Mouse (Mus musculus): ENCODE measurements at regions not wholly inside any gene's neighbourhood (a gene's known extent, or its start where the extent isn't known, plus 50 kb on each side); places are given as distances from the start of the nearest gene placed in this dataset.
A peak's percentile ranks its signal among the peaks of the same experiment; 100 is the strongest.

DNA sequence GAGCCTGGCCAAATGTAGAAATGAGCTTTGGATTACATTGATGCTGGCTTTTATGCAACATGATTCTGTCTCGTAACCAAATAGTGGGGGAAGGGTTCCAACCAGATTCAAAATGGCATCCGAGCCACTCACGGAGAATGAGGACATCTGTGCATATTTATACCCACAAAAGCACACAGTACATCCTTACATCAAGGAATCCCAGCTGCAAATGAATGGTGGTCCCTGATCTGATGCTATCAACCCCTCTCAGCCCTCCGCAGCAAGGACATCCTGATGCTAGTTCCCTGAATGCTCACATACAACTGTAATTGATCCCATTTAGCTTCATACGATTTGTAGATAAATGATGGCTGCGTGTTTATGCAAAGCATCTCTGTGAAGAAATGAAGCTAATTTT, 215.9 kb downstream of the Samd5 start:
- no peak for DNase-seq

DNA sequence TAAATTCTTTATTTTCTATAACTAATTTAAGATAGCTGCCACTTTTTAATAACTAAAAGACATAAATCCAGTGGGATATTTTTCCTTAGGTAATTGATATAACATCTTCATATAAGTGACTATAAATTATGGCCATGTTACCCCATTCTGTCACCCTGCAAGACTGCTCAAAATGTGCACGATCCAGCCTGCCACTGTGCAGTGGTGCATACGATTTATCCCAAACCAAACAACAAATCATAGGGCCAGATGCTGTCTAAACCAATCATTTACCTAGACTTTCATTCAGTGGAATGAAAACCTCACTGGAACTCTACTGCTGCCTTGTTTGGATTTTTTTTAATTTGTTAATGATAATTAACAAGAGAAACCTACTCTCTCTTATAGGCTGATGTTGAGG, 216.5 kb downstream of the Samd5 start:
- DNase-seq: no peak

DNA sequence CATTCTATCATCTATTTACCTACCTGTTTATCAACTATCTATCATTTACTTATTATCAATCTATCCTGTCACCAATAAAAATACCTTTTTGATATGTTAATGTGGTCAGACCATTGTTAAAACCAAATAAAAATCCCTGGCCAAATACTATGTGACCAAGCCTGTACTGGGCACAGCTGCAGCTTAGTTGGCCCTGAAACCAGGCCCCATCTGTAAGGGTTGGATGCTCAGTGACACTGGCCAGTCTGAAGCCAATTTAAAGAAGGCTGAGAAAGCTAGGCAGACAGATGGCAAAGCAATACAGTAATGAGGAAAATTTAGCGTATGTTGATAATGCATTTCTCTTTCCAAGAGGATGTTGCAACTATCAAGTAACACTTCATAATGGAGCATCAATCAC, 217.8 kb downstream of the Samd5 start:
- DNase-seq: no peak

DNA sequence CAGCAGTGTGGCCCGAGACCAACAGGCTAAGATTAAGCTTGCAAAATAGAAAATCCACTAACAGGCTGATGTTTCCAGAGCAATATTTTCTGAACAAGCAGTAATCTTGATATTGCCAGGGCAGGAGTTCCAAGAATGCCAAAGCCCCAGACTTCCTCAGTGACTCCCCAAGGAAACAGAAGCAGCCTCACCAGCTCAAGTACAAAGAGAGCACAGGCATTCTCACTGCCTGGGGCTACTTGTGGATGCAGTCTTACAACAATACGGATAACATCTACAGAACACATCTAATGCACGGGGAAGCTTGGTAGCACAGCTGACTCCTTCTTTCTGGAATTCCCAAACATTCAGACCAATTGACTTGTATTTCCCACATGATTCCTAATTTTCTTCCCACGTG, 235.9 kb downstream of the Samd5 start:
- DNase-seq: no peak

DNA sequence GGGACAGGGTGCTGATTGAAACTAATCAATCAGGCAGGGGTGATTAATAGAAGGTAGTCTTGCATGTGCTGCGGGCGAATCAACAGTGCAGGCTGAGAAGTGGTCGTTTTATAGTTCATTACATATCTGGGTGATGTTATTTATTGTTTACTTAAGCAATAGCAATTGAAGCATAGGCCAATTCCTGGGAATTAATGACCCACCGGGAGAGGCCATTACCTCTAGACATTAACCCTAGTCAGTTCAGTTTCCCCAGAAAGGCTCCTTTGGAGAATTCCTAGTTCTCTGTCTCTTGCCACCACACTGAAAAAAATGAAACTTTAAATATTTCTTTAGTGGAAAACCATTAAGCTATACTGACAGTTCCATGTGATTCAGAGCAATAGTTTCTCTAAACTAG, 236.6 kb downstream of the Samd5 start:
- DNase-seq: no peak

DNA sequence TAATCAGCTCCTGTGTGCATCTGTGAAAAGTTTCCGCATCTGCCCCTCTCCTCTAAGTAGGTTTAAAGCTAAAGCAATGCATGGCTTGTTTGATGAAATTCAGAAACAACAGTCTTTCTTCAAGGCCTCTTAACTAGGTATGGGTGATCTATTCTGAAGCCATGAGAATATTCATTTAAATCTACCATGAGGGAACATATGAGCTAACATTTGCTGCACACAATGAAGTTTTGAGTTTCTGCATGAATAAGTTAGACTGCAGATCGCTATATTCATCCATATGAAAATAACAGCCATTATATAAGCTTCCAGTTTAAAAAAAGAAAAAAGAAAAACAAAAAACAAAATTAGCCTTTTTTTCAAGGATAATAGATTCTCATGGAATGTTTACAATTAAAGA, 245.9 kb downstream of the Samd5 start:
- DNase-seq: no peak

DNA sequence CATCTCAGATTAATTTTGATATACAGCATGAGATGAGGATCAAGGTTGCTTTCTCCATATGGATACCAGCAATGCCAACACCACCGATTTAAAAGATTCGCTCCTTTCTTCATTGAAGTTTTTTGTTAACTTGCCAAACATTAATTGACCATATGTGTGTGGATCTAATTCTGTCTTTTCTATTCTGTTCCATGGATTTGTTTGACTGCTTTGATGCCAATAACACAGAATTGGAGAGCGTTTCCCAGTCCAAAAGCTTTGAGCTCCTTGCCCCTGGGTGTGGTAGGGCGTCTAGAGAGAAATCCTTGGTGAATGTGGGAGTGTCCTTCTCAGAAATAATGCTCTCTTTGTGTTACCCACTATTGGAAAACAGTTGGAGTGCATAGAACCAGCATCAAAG, 254.3 kb downstream of the Samd5 start:
- DNase-seq: no peak

DNA sequence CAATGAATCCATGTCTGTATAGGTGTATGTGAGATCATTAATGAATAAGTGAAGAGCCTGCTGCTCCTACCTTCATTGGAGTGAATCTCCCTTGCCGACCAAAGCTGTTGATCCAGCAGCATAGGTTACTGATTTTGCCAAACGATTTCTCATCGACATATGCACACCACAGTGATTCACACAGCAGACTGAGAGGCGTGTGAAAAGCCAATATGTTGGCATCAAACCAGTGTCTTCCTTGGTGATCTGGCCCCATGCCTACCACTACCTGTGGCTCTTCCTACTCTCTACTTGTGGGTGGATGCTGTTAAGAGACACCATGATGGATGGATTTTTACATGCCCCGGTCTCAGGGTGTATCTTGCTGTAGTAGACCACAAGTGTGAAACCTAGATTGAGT, 258.3 kb downstream of the Samd5 start:
- no peak for DNase-seq

DNA sequence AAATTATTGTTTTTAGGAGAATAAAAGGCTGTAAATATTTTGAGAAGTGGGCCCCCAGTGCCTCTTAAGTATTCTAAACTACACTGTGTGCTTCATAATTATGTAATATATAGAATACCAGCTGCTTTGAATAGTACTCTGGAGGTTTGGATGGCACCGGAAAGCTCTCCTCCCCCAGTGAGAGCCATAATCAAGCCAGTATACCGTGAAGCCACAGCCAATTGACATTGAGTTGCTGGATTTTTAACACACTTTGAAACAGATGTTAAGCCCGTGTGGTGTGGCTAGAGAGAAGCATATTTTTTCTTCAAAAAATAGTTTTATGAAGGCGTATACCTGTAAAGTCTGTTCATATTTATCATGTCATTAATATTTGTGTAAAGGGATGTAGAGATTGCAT, 268.9 kb downstream of the Samd5 start:
- no peak for DNase-seq

DNA sequence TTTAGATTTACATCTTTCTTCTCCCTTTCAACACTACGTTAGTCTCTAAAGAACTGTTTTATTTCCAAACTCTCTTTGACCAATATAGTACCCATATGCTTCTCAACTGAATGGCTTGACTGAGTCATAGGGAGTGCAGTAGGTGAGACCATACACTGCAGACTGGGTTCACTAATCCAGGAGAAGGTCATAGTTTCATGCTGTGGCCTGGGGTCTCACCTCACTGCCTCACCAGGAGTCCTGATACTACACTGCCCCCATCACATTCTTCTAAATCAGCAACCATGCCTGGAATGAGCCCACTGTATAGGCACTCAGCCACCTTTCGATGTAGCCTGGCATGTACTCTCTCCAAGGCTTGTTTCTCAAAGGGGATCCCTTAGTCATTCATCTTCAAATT, 269.6 kb downstream of the Samd5 start:
- no peak for DNase-seq

DNA sequence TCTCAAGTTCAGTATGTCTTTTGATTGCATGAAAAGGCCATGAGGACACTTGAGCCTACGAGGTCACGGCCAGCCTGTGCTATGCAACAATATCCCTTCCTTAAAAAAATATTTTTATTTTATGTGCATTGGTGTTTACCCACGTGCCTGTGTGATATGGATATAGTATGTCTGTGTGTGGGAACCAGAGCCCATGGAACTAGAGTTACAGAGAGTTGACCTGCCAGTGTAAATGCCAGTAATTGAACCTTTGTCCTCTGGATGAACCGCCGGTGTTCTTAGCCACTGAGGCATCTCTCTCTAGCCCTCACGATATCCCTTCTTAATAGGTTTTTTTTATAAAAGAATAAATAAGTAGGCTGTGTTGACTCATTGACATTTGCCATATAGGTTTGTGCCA, 270.0 kb downstream of the Samd5 start:
- no peak for DNase-seq

DNA sequence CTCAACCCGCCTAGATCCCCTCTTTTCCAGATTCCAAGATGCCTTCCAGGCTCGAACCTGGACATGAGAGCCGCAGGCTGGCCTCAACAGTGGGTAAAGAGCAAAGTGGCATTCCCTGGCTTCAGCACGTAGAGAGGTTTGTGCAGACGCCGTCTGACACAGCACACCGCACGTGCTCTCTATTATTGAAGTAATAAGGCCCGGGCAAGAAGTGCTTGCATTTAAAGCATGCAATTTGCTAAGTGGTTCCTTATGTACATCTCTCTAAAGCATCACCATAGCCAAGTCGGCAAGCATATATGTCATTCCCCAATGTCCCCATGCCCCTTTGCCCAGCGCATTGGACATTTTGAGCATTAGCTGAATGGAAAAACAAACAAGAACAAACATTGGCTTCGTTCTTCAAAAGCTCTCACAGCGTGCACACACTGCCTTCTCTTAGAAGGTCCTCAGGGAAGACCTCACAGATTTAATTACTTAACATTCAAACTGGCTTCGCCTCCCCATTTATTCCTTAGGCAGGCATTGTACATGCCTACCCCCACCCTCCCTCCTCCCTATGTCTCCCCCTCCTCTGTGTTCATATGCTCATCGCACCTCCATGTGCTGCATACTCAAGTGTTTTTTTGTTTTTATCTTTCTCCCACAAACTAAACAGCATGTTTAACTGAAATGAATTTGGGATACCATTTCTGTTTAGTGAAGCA, 273.9 kb downstream of the Samd5 start:
- DNase-seq: no peak

DNA sequence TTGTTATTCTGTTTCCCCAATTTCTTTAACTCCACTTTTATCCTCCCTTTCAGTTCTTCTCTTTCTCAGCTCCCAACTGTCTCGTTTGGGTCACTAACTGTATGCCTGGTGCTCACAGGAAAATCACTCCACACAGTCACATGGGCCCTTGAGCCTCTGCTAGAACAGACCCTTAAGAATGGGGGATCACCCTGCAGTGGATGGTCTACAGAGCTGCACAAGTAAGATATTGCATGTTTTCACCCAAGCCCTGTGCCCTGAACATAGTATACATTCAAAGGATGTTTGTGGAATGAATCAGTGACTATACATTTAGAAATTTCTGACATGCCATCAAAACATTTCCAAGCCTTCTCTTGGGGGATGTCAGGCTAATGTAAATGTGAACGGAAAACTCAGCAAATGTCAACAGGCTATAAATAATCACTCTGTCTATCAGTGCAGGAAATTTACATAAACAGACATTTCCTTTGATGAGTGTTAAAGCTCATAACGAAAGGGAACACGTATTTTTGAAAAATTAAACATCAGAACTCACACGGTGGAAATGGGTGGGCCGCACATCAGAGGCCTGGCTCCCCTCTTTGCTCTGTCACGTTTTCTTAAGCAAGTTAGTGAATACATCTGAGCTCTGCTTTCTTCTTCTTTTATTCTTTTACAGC, 297.4 kb downstream of the Samd5 start:
- DNase-seq: no peak

DNA sequence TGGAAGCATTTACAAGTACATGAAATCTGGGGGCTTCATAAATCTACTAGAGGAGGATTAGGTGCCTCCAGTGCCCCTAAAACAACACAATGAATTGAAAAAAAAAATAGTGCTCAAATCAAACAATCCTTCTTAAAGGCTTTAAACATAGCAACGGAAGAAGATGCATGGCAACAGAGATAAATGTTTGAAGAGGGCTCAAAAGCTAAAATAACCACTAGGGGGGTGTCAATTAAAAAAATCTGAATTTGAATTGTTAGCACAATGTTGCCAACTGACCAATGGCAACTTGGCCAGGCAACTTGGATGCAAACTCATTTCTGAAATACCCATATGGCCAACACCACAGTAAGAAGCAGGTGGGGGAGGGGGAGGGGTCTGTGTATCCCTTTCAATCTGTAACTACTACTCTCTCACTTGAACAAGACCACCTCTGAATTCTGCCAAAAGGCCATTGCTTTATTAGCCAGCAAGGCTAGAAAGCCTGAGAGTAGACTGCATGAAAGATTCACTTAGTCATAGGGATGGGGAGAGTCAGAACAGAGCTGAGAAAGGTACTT, 312.6 kb downstream of the Samd5 start:
- no peak for DNase-seq

DNA sequence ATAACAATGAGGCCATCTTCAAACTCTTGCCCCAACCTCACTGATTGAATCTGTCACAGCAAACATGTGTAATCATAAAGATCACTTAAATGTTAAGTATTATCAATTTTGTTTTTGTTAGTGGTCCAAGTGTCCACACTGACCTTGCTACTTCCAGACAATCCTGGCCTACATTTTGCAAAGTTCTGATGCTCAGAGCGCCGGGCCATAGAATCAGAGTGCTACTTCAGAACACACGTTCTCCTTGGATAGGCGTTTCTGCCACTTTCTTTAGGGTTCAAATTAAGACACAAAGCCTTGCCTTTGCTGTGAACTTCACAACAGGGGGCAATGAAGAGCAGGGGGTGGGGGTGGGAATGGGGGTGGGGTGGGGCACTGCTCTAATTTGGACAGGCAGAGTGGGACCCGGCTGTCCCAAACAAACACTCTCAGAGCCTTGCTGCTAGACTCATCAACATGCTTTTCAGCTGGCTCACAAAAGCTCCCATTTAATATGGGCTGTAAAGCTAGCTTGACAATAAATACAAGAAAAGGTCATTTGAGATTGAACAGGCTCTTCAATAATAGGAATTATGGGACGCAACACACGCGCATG, 336.7 kb downstream of the Samd5 start:
- no peak for DNase-seq

DNA sequence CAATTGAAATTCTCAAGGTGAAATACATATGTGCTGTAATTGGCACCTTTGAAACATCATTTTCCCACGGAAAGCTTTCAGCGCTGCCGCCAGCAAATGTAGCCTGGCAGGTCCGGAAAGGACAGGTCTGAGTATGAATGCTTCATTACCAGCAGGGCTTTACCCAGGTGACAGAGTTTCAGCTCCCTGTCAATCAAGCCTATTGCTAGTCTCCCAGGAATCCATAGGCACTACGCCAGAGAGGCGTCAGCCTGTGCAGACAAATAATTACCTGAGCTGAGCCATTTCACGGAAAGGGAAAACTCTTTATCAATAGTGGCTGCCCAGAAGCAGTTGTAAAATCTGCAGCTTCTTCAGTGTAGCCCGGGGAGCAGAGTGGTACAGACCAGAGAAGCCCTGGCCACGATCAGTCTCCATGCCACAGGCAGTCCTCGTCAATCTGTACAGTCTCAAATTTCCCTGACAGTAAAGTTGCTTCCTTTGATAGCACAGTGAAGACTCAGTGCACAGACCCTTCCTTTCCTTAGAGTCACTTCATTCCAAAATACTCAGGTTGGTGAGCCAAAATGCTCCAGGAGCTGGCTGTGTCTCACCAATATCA, 340.7 kb downstream of the Samd5 start:
- DNase-seq: no peak

DNA sequence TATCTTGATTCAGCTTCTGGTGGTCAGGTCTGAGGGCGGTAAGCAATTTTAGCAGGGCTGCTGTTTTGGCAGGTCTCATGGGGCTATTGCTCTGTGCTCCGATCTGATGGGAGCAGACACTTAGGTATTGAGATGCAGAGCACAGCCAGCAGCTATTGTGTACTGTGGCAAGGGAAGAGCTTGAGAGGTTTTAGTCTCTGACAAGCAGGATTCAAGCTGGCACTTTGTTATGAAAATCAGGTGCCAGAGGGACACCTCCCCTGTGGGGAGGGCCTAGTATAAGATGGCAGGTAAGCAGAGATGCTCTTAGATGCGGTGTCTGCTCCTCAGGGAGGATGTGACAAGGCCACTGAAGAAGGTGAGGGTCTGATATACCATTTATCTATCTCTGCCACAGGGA, 343.3 kb downstream of the Samd5 start:
- DNase-seq: no peak

DNA sequence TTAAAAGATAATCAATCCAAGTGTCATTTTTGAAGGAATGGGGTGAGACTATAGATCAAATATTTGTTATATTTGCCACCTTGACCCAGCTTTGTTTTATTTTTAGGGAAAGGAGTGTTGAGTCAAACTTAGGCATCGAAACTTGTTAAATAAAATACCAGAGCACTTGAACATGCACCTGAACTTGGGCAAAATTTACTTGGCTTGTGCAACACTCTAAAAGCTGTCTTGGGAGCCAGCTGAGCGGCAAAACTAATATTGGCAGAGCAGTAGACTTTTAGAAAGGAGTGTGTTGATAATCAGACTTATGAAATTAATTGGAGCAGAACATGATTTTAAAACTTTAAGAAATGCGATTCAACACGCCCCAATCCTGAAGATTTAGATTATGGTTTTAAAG, 346.7 kb downstream of the Samd5 start:
- DNase-seq: no peak

DNA sequence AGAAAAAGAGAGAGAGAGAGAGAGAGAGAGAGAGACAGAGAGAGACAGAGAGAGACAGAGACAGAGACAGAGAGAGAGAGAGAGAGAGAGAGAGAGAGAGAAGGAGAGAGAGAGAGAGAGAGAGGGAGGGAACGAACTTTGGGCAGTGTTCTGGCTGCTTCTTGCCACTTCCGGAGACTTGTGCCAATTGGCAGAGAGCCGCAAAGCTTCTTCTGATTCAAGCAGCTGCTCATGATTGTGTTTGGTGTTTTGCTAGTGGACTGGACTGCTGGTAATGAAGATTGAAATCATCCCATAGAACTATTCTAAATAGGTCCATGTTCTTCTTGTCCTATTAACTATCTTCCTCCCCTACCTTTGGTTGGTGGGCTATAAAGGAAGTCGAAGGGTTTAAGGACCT, 347.1 kb downstream of the Samd5 start:
- DNase-seq: peak; percentile 63

DNA sequence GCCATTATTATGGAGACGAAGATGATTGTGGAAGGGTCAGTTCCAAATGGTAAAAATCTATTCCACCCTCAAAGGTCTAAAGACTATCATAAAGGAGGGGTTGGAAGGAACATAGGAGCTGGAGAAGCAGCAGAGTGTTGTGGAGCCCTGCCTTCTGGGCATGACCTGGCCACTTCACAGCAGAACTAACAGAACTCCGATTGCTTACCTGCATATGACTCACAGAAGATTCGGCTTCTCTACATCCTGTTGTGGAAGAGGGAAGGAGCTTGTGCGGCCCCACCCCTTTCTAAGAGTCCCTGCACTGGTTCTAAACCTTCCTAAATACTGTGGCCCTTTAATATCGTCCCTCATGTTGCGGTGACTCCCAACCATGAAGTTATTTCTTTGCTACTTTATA, 362.7 kb downstream of the Samd5 start:
- DNase-seq: no peak

DNA sequence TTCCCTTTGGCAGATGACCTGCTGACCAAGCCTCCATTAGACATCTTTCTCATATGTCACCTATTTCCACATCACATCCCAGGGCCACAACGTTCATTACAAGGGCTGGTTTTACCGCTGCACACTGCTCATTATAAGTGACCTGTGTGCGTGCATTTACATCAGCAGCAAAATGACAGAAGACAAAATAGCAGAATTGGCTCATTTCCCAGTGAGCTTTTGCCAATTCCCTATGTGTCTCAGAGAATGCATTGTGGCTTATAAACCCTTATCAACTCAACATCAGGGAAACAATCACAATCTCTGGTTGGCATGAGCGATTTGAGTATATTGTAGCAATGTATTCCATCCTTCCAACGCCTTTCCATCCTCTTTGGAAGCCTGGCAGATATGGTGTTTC, 364.7 kb downstream of the Samd5 start:
- no peak for DNase-seq

DNA sequence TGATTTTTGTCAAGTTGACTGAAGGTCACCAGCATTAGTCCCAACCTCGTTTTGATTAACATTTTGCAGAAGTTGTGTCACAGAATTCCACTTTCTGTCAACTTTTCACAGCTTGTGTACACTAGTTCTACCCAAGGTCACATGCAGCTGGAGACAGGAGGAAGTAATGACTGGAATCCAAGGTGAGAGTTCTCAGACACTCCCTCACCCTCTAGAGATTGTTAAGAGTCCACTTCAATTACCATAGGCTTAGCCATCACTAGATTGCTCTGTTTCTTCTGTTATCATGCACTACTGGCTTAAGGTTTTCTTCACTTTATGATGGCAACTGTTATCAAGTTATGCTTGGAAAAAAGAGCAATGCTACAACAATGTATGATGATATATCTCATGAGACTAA, 379.0 kb downstream of the Samd5 start:
- no peak for DNase-seq

DNA sequence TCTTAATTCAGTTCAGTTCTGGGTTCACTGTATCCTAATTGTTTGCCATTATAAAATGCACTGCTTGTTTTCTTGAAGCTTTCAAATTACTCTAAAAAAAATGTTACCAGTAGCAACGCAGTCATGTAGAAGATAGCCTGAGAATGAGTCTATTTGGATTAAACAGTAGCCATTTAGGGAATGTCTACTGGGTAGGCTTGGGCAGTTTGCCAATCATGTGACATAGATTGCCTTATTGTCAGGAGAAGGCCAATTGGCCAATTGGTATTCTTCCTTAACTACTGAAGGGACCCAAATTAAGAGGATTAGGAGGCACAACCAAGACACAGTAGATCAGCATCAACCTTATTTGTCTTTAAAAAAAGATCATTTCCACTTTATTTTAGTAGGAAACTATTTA, 379.7 kb downstream of the Samd5 start:
- DNase-seq: peak; percentile 6

DNA sequence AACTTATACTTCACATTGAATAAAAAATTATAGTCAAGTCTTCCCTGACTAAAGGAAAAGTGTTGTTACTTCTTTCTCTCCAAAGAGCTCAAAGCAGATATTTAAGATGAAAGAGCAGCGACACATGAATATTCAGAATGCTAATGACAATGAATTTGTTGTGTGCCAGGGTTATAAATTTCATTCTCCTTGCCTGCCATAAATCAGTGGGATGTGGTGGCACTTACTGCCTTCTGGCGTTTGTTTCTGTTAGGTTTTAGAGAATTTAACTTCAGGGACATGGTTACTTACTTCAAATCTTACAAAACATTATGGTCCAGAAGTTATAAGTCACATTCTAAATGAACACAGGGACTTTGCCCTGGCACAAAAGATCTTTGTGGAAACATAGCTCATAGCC, 380.4 kb downstream of the Samd5 start:
- no peak for DNase-seq
